Mouse (Mus musculus) heart, postnatal 36 days (tissue): Measurements from ENCODE around the gene Cidec. TPM values are rescaled to one million over a fixed set of nuclear protein-coding genes. Genes with fewer than 3 reads are reported as not detected.

ENCODE experiments used
- DNase-seq, 2 experiments: peaks; one replicate each; pipeline ENCODE4 v3.0.0; 2021 to 2022
- intact Hi-C: fragments of 180-260 bp; cut with DNase I; formaldehyde crosslinking; loops from one replicate; pipeline ENCODE4 v1.15.1; 2025
- total RNA-seq, 2 experiments: library from RNA; stranded (reverse); gene quantifications; 2 replicates each; pipeline ENCODE4 v1.2.3; 2021

Gene Cidec
- 10 to 100 TPM in 1 of 2 experiments, 1 to 10 TPM in 1; 2.5 to 14.0 TPM for total RNA-seq

GRCm38 (mm10) chr6:113435664-113436205, at the start of gene Cidec:
TSS of gene Cidec (minus strand) at chr6:113435760.
- DNase-seq, result no peak
- intact Hi-C loops, result no loop called here

- peak in 1 of 2 experiments; percentile 26 for DNase-seq
- intact Hi-C loops, result loop anchor here (5.0 kb wide), 2 partner anchors 139 to 156 kb away; partner anchors contain the start of genes Ogg1 and Vhl
Observed at GRCm38 (mm10) chr6:113483729-113484128, 48.2 kb upstream of the Cidec start.

- peak; percentile 89 for DNase-seq
- intact Hi-C loops, result loop anchor here (5.0 kb wide), 2 partner anchors 139 to 156 kb away; partner anchors contain the start of genes Ogg1 and Vhl
Observed at GRCm38 (mm10) chr6:113483100-113483615, 47.6 kb upstream of the Cidec start, which contains the start of gene Creld1. TSS of gene Creld1 (plus strand) at chr6:113483297.

- DNase-seq, result peak; percentile 37 to 58
- intact Hi-C loops, result loop anchor here (5.0 kb wide), 2 partner anchors 140 to 155 kb away; partner anchors contain the start of genes Ogg1 and Vhl
Observed at GRCm38 (mm10) chr6:113482477-113483099, 47.0 kb upstream of the Cidec start.

- intact Hi-C loops, result loop anchor here (5.0 kb wide), 2 partner anchors 142 to 153 kb away; partner anchors contain the start of genes Ogg1 and Vhl
- no peak for DNase-seq
Observed at GRCm38 (mm10) chr6:113480555-113481373, 45.2 kb upstream of the Cidec start.

- no peak for DNase-seq
- intact Hi-C loops, result no loop called here
Observed at GRCm38 (mm10) chr6:113478906-113479305, 43.3 kb upstream of the Cidec start.

- no peak for DNase-seq
- intact Hi-C loops, result no loop called here
Observed at GRCm38 (mm10) chr6:113477353-113477752, 41.8 kb upstream of the Cidec start.

- intact Hi-C loops, result no loop called here
- DNase-seq, result no peak
Observed at GRCm38 (mm10) chr6:113473715-113474114, 38.2 kb upstream of the Cidec start.

- intact Hi-C loops, result no loop called here
- no peak for DNase-seq
Observed at GRCm38 (mm10) chr6:113473246-113473645, 37.7 kb upstream of the Cidec start.

GRCm38 (mm10) chr6:113472061-113472460, 36.5 kb upstream of the Cidec start:
- intact Hi-C loops, result no loop called here
- DNase-seq, result no peak

- intact Hi-C loops, result no loop called here
- DNase-seq, result peak; percentile 62 to 78
Observed at GRCm38 (mm10) chr6:113471297-113471936, 35.9 kb upstream of the Cidec start, which contains the start of gene Il17rc. TSS of gene Il17rc (plus strand) at chr6:113471427.

- DNase-seq, result peak; percentile 82 to 83
- intact Hi-C loops, result loop anchor here (1.0 to 5.0 kb wide), 3 partner anchors 28 to 137 kb away; partner anchors contain the start of genes Arpc4 and Tada3
Observed at GRCm38 (mm10) chr6:113469432-113469831, 33.9 kb upstream of the Cidec start.

GRCm38 (mm10) chr6:113469021-113469420, 33.5 kb upstream of the Cidec start:
- intact Hi-C loops, result loop anchor here (1.0 to 5.0 kb wide), 3 partner anchors 28 to 137 kb away; partner anchors contain the start of genes Arpc4 and Tada3
- DNase-seq, result peak; percentile 67 to 73

- intact Hi-C loops, result loop anchor here (5.0 kb wide), 2 partner anchors 91 to 136 kb away; partner anchors contain the start of genes Arpc4 and Tada3
- DNase-seq, result no peak
Observed at GRCm38 (mm10) chr6:113468512-113468911, 33.0 kb upstream of the Cidec start.

GRCm38 (mm10) chr6:113465602-113466001, 30.0 kb upstream of the Cidec start:
- DNase-seq, result no peak

GRCm38 (mm10) chr6:113464040-113464439, 28.5 kb upstream of the Cidec start:
- intact Hi-C loops, result no loop called here
- no peak for DNase-seq

More at GRCm38 (mm10) chr6:113465602-113466001, 30.0 kb upstream of the Cidec start:
- intact Hi-C loops, result loop anchor here (5.0 kb wide), 2 partner anchors 88 to 133 kb away; partner anchors contain the start of genes Arpc4 and Tada3

- no peak for DNase-seq
- intact Hi-C loops, result no loop called here
Observed at GRCm38 (mm10) chr6:113458635-113459034, 23.1 kb upstream of the Cidec start.

GRCm38 (mm10) chr6:113457952-113458534, 22.5 kb upstream of the Cidec start, which contains the start of gene Il17re:
TSS of gene Il17re (plus strand) at chr6:113458484.
- DNase-seq, result no peak
- intact Hi-C loops, result no loop called here

- intact Hi-C loops, result no loop called here
- no peak for DNase-seq
Observed at GRCm38 (mm10) chr6:113455007-113455406, 19.4 kb upstream of the Cidec start.
